ENCODE assay signal across 10 mouse cellular contexts in the genomic region with DNA sequence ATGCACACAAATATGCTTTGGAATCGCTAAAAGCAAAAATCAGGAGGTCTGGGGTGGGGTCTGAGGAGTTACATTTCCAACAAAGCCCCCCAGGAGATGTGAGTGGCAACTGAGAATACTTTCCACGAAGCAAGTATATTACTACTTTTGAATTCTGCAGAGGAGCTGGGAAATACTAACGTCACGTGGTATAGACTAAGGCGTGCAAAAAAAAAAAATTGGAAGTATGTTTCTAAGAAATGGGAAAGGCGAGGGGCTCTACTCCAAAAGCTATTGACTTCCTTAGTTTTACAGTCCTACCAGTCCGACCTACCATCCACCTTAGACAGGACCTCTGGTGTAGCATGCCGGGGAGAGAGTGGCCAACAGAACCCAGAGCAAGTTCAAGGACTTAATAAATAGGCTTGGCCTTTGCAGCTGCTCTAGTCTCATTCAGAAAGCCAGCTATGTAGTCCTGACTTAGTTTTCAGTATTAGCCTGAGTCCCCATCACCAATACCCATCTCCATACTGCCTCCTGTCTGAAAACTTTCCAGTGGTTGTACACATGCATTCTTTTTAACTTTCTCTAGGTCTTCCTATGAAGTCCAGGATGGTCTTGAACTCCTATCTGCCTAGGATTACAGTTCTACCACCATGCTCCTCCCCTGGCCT. TPM values are rescaled to one million over a fixed set of nuclear protein-coding genes. Genes with fewer than 3 reads are reported as not detected.
DNase-seq lines count a peak whose midpoint lies in the region; ATAC-seq lines count a peak whose summit lies in the region.
"Had no signal": no experiment of that assay in that cellular context is flagged by ENCODE, and none has a peak within 500 bp of the region (broad histone marks: within the 10 kb centered on the region; RNA-seq: fewer than 3 reads in every experiment).

No protein-coding gene starts in this region.

- H3K36me3 ChIP-seq in heart, embryonic 10.5 days: no peaks in the 10 kb centered on the region
- no peaks in the 10 kb centered on the region for H3K36me3 ChIP-seq in forebrain, embryonic 13.5 days (ENCODE audit: poor library complexity, severe bottlenecking)
- no peaks in the 10 kb centered on the region for H3K36me3 ChIP-seq in liver, embryonic 16.5 days (ENCODE audit: control insufficient read depth, insufficient read depth)

- H3K9me3 ChIP-seq in heart, embryonic 10.5 days: no peaks in the 10 kb centered on the region
- H3K9me3 ChIP-seq in forebrain, embryonic 13.5 days (replicated peaks): no peaks in the 10 kb centered on the region
- H3K9me3 ChIP-seq in liver, embryonic 16.5 days (replicated peaks; ENCODE audit: control insufficient read depth, low read length): no peaks in the 10 kb centered on the region

- no peak for ATAC-seq in forebrain, embryonic 13.5 days
- no peak for ATAC-seq in liver, embryonic 16.5 days (ENCODE audit: low read depth)

- H3K4me1 ChIP-seq in heart, embryonic 10.5 days: peaks cover 39% of the 10 kb centered on the region
- peaks cover 32% of the 10 kb centered on the region for H3K4me1 ChIP-seq in forebrain, embryonic 13.5 days
- peaks cover 34% of the 10 kb centered on the region for H3K4me1 ChIP-seq in liver, embryonic 16.5 days (ENCODE audit: control insufficient read depth, low read depth, low read length)

- H3K27me3 ChIP-seq in heart, embryonic 10.5 days (ENCODE audit: insufficient read depth, poor library complexity, severe bottlenecking): no peaks in the 10 kb centered on the region
- no peaks in the 10 kb centered on the region for H3K27me3 ChIP-seq in forebrain, embryonic 13.5 days
- H3K27me3 ChIP-seq in liver, embryonic 16.5 days (ENCODE audit: control insufficient read depth, insufficient read depth, low read depth, low read length): no peaks in the 10 kb centered on the region
- H3K27me3 ChIP-seq: Patski had no signal

- H3K4me2 ChIP-seq in forebrain, embryonic 13.5 days: peak overlapping the region; percentile 89
- peak overlapping the region; percentile 85 for H3K4me2 ChIP-seq in liver, embryonic 16.5 days (ENCODE audit: low read depth, low read length)

- WGBS in heart, embryonic 10.5 days: 37% methylated on average over 8 of the region's 8 CpGs
- WGBS in forebrain, embryonic 13.5 days: 37% methylated on average over 8 of the region's 8 CpGs
- 32% methylated on average over 8 of the region's 8 CpGs for WGBS in liver, embryonic 16.5 days (ENCODE audit: insufficient replicate concordance)

- DNase-seq in heart, embryonic 10.5 days (ENCODE audit: low spot score): no peak
- DNase-seq in heart, postnatal 14 days: no peak
- peak; percentile 29 for DNase-seq in CD4-positive helper T cell, adult 2 months (ENCODE audit: low read depth, low spot score)
- DNase-seq in gastrocnemius, postnatal 4 days (ENCODE audit: low spot score in 2 of 2): no peak
- DNase-seq in retina, embryonic 14.5 days (ENCODE audit: low spot score): no peak
- DNase-seq in right cerebral cortex, adult 2 months (ENCODE audit: low spot score in 2 of 2): no peak

- intact Hi-C loops in heart, postnatal 14 days (cut with DNase I): loop anchor here (2.0 to 5.0 kb wide), 4 partner anchors 14 to 92 kb away; a partner anchor contains a TSS

- H3K9ac ChIP-seq in forebrain, embryonic 13.5 days: peak overlapping the region; percentile 95
- H3K9ac ChIP-seq in liver, embryonic 16.5 days (ENCODE audit: low read depth, low read length): peak overlapping the region; percentile 93

- peak overlapping the region; percentile 80 for H3K4me3 ChIP-seq in heart, embryonic 10.5 days
- H3K4me3 ChIP-seq in forebrain, embryonic 13.5 days: peak overlapping the region; percentile 81
- peak overlapping the region; percentile 81 for H3K4me3 ChIP-seq in liver, embryonic 16.5 days (ENCODE audit: low read depth, low read length)

- H3K27ac ChIP-seq in heart, embryonic 10.5 days: peak overlapping the region; percentile 99; the same call in 1 of the 2 replicates
- peak overlapping the region; percentile 98 for H3K27ac ChIP-seq in forebrain, embryonic 13.5 days
- peak overlapping the region; percentile 95 for H3K27ac ChIP-seq in liver, embryonic 16.5 days (ENCODE audit: low read length)

RNA-seq across cellular contexts. Expression of a gene that starts 2.2 kb away (rescaled TPM):
- 4.1 and 5.9 TPM in 2 replicates for polyA plus RNA-seq in heart, embryonic 10.5 days (2016; fragmentation: Nextera tagmentation; extraction: Ambion mirVana)
- total RNA-seq in heart, postnatal 14 days (2021): 10 to 100 TPM; 73.5 to 91.5 TPM
- polyA plus RNA-seq in forebrain, embryonic 13.5 days (2015; fragmentation: Nextera tagmentation; extraction: Ambion mirVana): 7.0 and 7.5 TPM in 2 replicates
- 5.2 and 5.3 TPM in 2 replicates for polyA plus RNA-seq in liver, embryonic 16.5 days (2015; fragmentation: Nextera tagmentation; extraction: Ambion mirVana)
- total RNA-seq in gastrocnemius, postnatal 4 days (2021): 10 to 100 TPM; 31.8 to 38.8 TPM

RNA-seq across cellular contexts. Expression of a gene that starts 29.6 kb away (rescaled TPM):
- 0.27 and 0.34 TPM in 2 replicates for polyA plus RNA-seq in heart, embryonic 10.5 days (2016; fragmentation: Nextera tagmentation; extraction: Ambion mirVana)
- total RNA-seq in heart, postnatal 14 days (2021): not detected
- polyA plus RNA-seq in forebrain, embryonic 13.5 days (2015; fragmentation: Nextera tagmentation; extraction: Ambion mirVana): 0.39 and 0.47 TPM in 2 replicates
- 0.06 and 0.08 TPM in 2 replicates for polyA plus RNA-seq in liver, embryonic 16.5 days (2015; fragmentation: Nextera tagmentation; extraction: Ambion mirVana)
- not detected for total RNA-seq in gastrocnemius, postnatal 4 days (2021)
- total RNA-seq: layer of hippocampus, adult 8-10 months had no signal
